Mouse (Mus musculus): ENCODE data around the gene Stk17b.

DNA sequence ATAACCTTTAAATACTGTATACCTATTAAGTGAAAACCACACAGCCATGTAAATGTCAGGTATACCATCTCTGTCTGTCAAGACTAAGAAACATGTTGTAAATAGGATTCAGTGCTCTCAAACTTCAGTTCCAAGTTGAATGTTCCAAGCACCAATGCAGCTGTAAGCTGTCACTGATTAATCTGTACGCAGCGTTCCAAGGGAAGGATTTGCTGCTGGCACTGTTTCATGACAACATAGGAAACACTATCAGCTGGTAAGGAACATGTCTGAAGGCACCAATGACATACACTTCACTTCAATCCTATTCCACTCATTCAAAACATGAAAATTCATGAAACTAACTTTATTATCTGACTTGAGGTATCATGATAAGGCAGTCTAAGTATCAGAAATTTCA lies 18.9 kb downstream of the Stk17b start:
- no peak for TF ChIP-seq CTCF (IDR thresholded peaks at IDR 0.05 in 2 of 3, conservative IDR thresholded peaks at IDR 0.05 in 1 of 3; ENCODE audit: control insufficient read depth in 1 of 3, insufficient read depth in 1 of 3, low read depth in 2 of 3, low read length in 3 of 3, poor library complexity in 1 of 3, severe bottlenecking in 1 of 3)
- no peak for TF ChIP-seq MAFK (IDR thresholded peaks at IDR 0.05; ENCODE audit: borderline replicate concordance, low read depth, low read length)
- TF ChIP-seq TBP (IDR thresholded peaks at IDR 0.05; ENCODE audit: low read depth, low read length) = no peak
- no peak for TF ChIP-seq ZC3H11A (IDR thresholded peaks at IDR 0.05; ENCODE audit: low read depth, low read length)
- TF ChIP-seq MAX (IDR thresholded peaks at IDR 0.05; ENCODE audit: low read length) = no peak
- no peak for TF ChIP-seq TAL1 (IDR thresholded peaks at IDR 0.05; ENCODE audit: low read length)
- no peak for TF ChIP-seq EP300 (IDR thresholded peaks at IDR 0.05; ENCODE audit: low read depth in 1 of 2, low read length in 2 of 2)
- no peak for TF ChIP-seq POLR2A (IDR thresholded peaks at IDR 0.05; ENCODE audit: control insufficient read depth in 1 of 2, insufficient read depth in 1 of 2, low read depth in 1 of 2, low read length in 2 of 2, poor library complexity in 1 of 2)
- TF ChIP-seq CHD1 (IDR thresholded peaks at IDR 0.05; ENCODE audit: low read depth, low read length) = no peak
- TF ChIP-seq CHD2 (IDR thresholded peaks at IDR 0.05; ENCODE audit: low read length) = no peak
